Comparison of ENCODE assay signal across 10 mouse cellular contexts in the genomic region with DNA sequence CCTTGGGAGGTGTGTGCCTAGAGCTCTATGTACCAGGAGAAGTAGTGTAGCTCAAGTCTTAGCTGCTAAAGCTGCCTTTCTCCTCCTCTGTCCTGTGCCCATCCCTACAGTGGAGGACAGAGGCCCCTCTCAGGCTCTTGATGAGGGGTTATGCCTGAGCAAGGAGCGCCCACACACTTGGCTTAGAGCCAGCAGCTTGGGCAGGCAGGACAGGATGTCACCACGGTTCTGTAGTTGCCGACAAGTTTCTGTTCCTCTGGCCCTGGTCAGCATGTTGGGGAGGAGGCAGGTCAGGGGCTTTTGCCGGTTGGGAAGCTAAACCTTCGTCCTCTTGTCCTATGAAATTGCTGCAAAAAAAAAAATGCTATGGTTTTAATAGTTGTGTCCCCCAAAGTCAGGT. TPM values are rescaled to one million over a fixed set of nuclear protein-coding genes. Genes with fewer than 3 reads are reported as not detected.
DNase-seq lines count a peak whose midpoint lies in the region; TF ChIP-seq lines count a peak whose summit lies in the region.
"Had no signal": no experiment of that assay in that cellular context is flagged by ENCODE, and none has a peak within 500 bp of the region (broad histone marks: within the 10 kb centered on the region; RNA-seq: fewer than 3 reads in every experiment).

No protein-coding gene starts in this region.

- TF ChIP-seq CTCF in lung, adult 2 months (IDR thresholded peaks at IDR 0.05; ENCODE audit: insufficient read depth, low read length), result no peak

- DNase-seq in adrenal gland, postnatal 10 days, result peak; percentile 14
- DNase-seq in adrenal gland, postnatal 4 days (ENCODE audit: low spot score in 2 of 2), result no peak
- peak; percentile 54 to 57 for DNase-seq in lung, adult 18-20 months
- DNase-seq in lung, adult 2 months, result no peak
- peak; percentile 45 to 70 for DNase-seq in left cerebral cortex, adult 9 months (ENCODE audit: low spot score in 2 of 2)
- DNase-seq in spleen, adult 18-20 months, result peak; percentile 83 to 85
- DNase-seq in ovary, postnatal 36 days (ENCODE audit: low spot score), result no peak
- no peak for DNase-seq in ovary, postnatal 10 days (ENCODE audit: low spot score)
- DNase-seq: liver, embryonic 13.5 days had no signal

- no peak overlapping the region for H3K4me3 ChIP-seq in lung, adult 2 months (replicated peaks; ENCODE audit: extremely low read depth, low read depth, low read length)
- H3K4me3 ChIP-seq: liver, embryonic 13.5 days had no signal

- H3K4me1 ChIP-seq in lung, adult 2 months (ENCODE audit: control insufficient read depth, insufficient read depth, low read length), result no peaks in the 10 kb centered on the region
- H3K4me1 ChIP-seq: liver, embryonic 13.5 days had no signal

- WGBS in lung, adult 2 months, result 20% methylated on average over 5 of the region's 5 CpGs

- TF ChIP-seq POLR2A in lung, adult 2 months (IDR thresholded peaks at IDR 0.05; ENCODE audit: borderline replicate concordance, extremely low read depth, low read depth, low read length), result no peak

RNA-seq across cellular contexts. Expression of gene Ccr6, which starts 3.8 kb away (rescaled TPM):
- total RNA-seq in adrenal gland, postnatal 10 days (2021), result under 1 TPM; 0.61 to 0.93 TPM
- not detected for total RNA-seq in adrenal gland, postnatal 4 days (2021)
- 2.4 and 4.8 TPM in 2 replicates for polyA plus RNA-seq in lung, adult 2 months (2012; rRNA removed)
- polyA plus RNA-seq: C2C12 had no signal

RNA-seq across cellular contexts. Expression of gene Mpc1, which starts 50.6 kb away (rescaled TPM):
- 100 to 1,000 TPM; 347 to 385 TPM for total RNA-seq in adrenal gland, postnatal 10 days (2021)
- 100 to 1,000 TPM in 1 of 2 experiments, 10 to 100 TPM in 1; 97.6 to 134 TPM for total RNA-seq in adrenal gland, postnatal 4 days (2021)
- polyA plus RNA-seq in lung, adult 2 months (2012; rRNA removed), result 68.3 and 103 TPM in 2 replicates

Comparison
In these comparisons a context has a peak if more than half of its experiments do, and no peak if none do; other contexts are left out.
1. DNase-seq: peak in adrenal gland, postnatal 10 days (single experiment), lung, adult 18-20 months (2 of 2), left cerebral cortex, adult 9 months (2 of 2) and spleen, adult 18-20 months (2 of 2); none in adrenal gland, postnatal 4 days (0 of 2), lung, adult 2 months (single experiment), ovary, postnatal 36 days (single experiment) and ovary, postnatal 10 days (single experiment).